Mouse (Mus musculus): ENCODE measurements around the gene Upk3b.
"Not testable (repeated sequence)": the region's sequence is repeated elsewhere in the genome, so short reads cannot be mapped to it uniquely, and the experiment has no call there.

Gene Upk3b

GRCm38 (mm10) chr5:136035285-136035684 lies 3.0 kb upstream of the Upk3b start:
- no peak for DNase-seq (ENCODE audit: low spot score in 2 of 2)

GRCm38 (mm10) chr5:136036667-136037066 lies 1.6 kb upstream of the Upk3b start:
- no peak for DNase-seq (ENCODE audit: low spot score in 2 of 2)

GRCm38 (mm10) chr5:136040210-136040609 lies 1.9 kb downstream of the Upk3b start:
- DNase-seq (ENCODE audit: low spot score in 2 of 2), result no peak

GRCm38 (mm10) chr5:136041260-136041659 lies 3.0 kb downstream of the Upk3b start:
- DNase-seq (ENCODE audit: low spot score in 2 of 2), result no peak

- no peak for DNase-seq (ENCODE audit: low spot score in 2 of 2)
Measured at GRCm38 (mm10) chr5:136041666-136042065, 3.4 kb downstream of the Upk3b start.

- DNase-seq (ENCODE audit: low spot score in 2 of 2), result peak in 1 of 2 experiments; percentile 46
Measured at GRCm38 (mm10) chr5:136044865-136045264, 6.6 kb downstream of the Upk3b start.

- no peak for DNase-seq (ENCODE audit: low spot score in 2 of 2)
Measured at GRCm38 (mm10) chr5:136045408-136045807, 7.1 kb downstream of the Upk3b start.

GRCm38 (mm10) chr5:136045987-136046386 lies 7.7 kb downstream of the Upk3b start:
- DNase-seq (ENCODE audit: low spot score in 2 of 2), result peak; percentile 71 to 91

- DNase-seq (ENCODE audit: low spot score in 2 of 2), result not testable (repeated sequence)
Measured at GRCm38 (mm10) chr5:136048541-136048940, 10.2 kb downstream of the Upk3b start.

GRCm38 (mm10) chr5:136049926-136050325 lies 11.6 kb downstream of the Upk3b start:
- DNase-seq (ENCODE audit: low spot score in 2 of 2), result no peak

GRCm38 (mm10) chr5:136051231-136052085 lies 13.2 kb downstream of the Upk3b start:
- DNase-seq (ENCODE audit: low spot score in 2 of 2), result peak; percentile 75 to 77

GRCm38 (mm10) chr5:136052861-136053655 lies 14.8 kb downstream of the Upk3b start:
- no peak for DNase-seq (ENCODE audit: low spot score in 2 of 2)

GRCm38 (mm10) chr5:136054301-136055077 lies 16.2 kb downstream of the Upk3b start, which contains the start of gene Upk3bl:
Gene Upk3bl, plus strand, starts transcription at chr5:136054492.
- no peak for DNase-seq (ENCODE audit: low spot score in 2 of 2)

- DNase-seq (ENCODE audit: low spot score in 2 of 2), result no peak
Measured at GRCm38 (mm10) chr5:136056062-136056461, 17.8 kb downstream of the Upk3b start.

- DNase-seq (ENCODE audit: low spot score in 2 of 2), result peak in 1 of 2 experiments; percentile 43
Measured at GRCm38 (mm10) chr5:136057085-136057484, 18.8 kb downstream of the Upk3b start.

GRCm38 (mm10) chr5:136061567-136061966 lies 23.3 kb downstream of the Upk3b start:
- peak; percentile 77 to 90 for DNase-seq (ENCODE audit: low spot score in 2 of 2)

- DNase-seq (ENCODE audit: low spot score in 2 of 2), result no peak
Measured at GRCm38 (mm10) chr5:136063920-136064319, 25.6 kb downstream of the Upk3b start.

GRCm38 (mm10) chr5:136066404-136067148 lies 28.3 kb downstream of the Upk3b start:
- DNase-seq (ENCODE audit: low spot score in 2 of 2), result not testable (repeated sequence)

GRCm38 (mm10) chr5:136069411-136069810 lies 31.1 kb downstream of the Upk3b start:
- no peak for DNase-seq (ENCODE audit: low spot score in 2 of 2)

GRCm38 (mm10) chr5:136073051-136073450 lies 34.8 kb downstream of the Upk3b start:
- DNase-seq (ENCODE audit: low spot score in 2 of 2), result no peak

- DNase-seq (ENCODE audit: low spot score in 2 of 2), result no peak
Measured at GRCm38 (mm10) chr5:136073526-136073925, 35.2 kb downstream of the Upk3b start.

Data from urinary bladder, postnatal 4 days (tissue).